Mouse (Mus musculus): ENCODE results near the gene Ndufb3.

DNA sequence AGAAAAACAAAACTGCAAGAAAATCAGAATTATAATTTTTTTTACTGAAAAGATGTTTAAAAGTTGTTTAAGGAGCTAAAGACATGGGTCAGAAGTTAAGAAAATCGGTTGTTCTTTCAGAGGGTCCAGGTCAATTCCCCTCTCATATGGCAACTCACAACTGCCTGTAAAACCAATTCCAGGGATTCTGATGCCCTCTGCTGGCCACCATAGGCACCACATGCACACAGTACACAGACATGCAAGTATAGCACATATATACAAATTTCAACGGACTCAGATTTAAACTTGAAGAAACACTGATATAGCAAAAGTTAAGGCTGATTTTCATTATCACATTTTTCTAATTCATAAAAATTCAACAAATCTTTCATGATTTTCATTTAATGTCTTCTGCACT lies 7.0 kb upstream of the Ndufb3 start:
- peak; percentile 63; the same call in 1 of the 2 replicates for TF ChIP-seq CTCF (IDR thresholded peaks at IDR 0.05; ENCODE audit: low read depth, low read length)
- TF ChIP-seq POLR2A (IDR thresholded peaks at IDR 0.05; ENCODE audit: extremely low read depth, insufficient read depth, low read length): no peak
